Mouse (Mus musculus): Measurements from ENCODE around the gene Spsb2.

Gene Spsb2

DNA sequence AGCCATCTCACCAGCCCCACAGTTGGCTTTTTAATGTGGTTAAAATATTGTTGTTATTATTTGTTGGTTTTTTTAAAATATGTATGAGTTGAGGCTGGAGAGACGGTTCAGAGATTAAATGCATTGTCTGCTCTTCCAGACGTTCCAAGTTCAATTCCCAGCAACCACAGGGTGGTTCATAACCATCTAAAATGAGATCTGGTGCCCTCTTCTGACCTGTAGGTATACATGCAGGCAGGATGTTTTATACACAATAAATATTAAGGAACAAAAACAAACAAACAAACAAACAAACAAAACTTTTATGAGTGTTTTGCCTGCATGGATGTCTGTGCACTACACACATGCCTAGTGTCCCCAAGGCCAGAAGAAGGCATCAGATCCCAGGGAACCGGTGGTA, 5.4 kb upstream of the Spsb2 start:
- peak; percentile 1 for DNase-seq

DNA sequence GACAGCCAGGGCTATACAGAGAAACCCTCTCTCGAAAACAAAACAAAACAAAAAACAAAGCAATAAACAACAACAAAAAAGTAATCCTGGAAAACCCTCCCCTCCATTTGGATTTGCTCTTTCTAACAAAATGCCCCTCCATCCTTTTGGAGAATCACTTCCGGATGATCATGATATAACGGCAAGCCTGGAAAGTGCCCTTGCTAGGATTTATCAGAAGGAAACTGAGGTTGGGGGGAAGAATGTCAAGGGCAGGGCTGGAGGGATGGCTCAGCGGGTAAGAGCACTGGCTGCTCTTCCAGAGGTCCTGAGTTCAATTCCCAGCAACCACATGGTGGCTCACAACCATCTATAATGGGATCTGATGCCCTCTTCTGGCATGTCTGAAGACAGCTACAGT, 4.8 kb upstream of the Spsb2 start:
- DNase-seq: peak; percentile 9

DNA sequence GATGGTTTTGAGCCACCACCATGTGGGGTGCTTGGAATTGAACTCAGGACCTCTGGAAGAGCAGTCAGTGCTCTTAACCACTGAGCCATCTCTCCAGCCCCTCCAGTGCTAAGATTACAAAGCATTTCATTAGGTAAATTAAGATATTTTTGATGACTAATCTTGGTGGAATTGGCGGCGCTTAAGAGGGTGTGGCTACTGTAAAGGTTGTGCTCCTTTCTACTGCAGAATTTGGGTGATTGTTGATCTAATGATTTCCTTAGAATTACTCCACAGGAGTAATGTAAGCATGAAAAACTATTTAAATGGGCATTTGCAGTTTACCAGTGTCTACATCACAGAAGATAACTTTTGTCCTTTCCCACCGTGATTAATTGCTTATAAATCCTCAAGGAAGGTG, 4.1 kb upstream of the Spsb2 start:
- peak; percentile 8 for DNase-seq

DNA sequence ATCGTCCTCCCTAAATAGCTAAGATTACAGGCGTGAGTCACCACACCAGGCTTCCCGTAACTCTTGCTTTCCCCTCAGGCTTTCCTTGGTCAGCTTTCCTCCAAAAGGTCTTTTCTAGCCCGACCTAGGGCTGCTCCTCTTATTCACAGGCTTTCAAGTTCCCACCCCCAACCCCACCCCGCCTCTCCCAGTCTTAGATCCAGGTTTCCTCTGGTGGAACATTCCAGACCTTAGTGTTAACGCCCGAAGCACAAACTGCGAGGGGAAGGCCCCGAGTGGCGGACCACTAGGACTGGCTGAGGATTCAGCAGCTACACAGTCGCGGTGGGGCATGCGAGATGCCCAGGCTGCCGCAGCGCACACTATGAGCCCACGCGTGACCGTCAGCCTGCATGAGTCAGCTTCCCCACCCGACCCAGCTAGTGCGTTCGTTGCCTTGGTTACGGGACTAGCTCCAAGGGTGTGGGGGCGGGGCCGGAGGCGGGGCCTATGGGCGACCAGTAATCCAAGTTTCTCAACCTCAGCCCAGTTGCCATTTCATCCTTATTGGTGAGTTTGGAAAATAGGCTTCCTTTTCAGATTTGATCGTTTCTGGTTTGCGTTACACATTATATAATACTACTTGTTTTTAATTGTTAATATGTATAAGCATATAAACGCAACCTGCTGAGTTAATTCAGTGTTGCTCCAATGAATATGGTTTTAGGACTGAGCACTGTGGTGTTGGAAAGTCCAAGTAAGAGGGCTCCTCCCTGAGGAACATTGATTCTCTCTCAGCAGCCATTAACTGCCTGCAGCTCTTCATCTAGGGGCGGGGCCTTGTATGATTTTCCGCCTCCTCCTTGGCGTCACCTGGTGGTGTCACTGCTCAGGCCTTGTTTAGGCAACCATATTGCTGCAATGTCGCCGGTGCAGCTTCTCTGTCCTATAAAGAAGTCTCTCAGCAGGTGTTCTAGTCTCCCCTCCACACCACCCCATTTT, 2.8 kb upstream of the Spsb2 start:
- DNase-seq: peak; percentile 91

DNA sequence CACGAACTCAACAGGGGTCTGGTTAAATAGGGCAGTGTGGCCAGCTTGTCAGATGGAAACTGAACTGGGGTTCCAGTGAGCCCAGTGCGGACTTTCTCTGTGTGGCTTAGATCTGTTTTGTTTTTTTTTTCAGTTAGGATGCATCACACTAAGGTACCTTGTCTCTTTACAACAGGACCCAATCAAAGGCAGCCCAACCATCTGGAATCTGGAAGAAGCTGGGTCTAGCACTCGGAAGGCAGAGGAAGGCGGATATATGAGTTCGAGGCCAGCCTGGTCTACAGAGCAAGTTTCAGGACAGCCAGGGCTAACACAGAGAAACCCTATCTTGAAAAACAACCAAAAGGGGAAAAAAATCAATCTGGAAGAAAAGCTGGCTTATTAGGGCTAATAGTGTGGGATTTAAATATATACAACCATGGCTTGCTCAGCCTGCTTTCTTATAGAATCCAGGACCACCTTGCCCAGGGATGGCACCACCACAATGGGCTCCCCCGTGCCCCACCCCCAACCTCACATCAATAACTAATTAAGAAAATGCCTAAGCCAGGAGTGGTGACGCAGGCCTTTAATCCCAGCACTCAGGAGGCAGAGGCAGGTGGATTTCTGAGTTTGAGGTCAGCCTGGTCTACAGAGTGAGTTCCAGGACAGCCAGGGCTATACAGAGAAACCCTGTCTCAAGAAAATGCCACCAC, 1.9 kb upstream of the Spsb2 start:
- DNase-seq: peak; percentile 44

DNA sequence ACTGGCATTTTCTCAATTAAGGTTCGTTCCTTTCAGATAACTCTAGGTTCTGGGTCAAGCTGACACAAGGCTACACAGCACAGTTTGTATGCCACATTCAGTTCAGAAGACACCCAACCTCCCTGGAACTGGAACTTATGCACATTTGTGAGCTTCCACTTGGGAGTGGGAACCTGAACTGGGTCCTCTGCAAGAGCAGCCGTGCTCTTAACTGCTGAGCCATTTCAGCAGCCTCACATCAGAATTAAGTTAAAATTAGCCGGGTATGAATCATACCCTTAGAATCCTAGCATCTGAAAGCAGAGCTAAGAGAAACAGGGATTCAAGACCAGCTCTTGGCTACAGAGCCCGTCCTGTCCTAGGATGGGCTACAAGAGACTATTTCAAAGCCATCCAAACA, 1.1 kb upstream of the Spsb2 start:
- DNase-seq: peak; percentile 28

DNA sequence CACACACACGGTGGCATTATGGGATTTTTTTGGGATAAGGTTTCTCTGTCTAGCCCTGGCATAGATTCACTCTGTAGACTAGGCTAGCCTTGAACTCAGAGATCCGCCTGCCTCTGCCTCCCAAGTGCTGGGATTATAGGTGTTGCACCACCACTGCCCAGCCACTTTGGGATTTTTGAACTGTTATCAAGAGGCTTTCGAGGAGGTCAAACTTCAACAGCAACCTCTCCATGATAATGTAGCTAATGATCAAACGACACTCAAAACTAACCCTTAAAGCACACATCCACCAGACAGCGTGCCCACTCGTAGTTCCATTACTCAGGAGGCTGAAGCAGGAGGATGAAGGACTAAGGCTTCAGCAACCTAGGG, 489 bp upstream of the Spsb2 start:
- peak; percentile 40 for DNase-seq

DNA sequence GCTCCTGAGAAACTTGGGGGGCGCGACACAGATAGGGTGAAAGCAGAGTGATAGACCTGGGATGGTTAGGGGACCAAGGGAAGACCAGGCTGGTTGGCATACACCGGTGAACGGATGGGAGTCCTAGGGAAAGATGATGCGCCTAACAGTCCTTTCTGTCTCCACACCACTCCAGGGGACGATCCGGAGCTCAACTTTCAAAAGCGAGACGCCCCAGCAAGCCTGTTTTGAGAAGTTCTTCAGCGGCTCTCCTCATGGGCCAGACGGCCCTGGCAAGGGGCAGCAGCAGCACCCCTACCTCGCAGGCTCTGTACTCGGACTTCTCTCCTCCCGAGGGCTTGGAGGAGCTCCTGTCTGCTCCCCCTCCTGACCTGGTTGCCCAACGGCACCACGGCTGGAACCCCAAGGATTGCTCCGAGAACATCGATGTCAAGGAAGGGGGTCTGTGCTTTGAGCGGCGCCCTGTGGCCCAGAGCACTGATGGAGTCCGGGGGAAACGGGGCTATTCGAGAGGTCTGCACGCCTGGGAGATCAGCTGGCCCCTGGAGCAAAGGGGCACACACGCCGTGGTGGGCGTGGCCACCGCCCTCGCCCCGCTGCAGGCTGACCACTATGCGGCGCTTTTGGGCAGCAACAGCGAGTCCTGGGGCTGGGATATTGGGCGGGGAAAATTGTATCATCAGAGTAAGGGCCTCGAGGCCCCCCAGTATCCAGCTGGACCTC, 752 bp downstream of the Spsb2 start:
- peak; percentile 87 for DNase-seq

DNA sequence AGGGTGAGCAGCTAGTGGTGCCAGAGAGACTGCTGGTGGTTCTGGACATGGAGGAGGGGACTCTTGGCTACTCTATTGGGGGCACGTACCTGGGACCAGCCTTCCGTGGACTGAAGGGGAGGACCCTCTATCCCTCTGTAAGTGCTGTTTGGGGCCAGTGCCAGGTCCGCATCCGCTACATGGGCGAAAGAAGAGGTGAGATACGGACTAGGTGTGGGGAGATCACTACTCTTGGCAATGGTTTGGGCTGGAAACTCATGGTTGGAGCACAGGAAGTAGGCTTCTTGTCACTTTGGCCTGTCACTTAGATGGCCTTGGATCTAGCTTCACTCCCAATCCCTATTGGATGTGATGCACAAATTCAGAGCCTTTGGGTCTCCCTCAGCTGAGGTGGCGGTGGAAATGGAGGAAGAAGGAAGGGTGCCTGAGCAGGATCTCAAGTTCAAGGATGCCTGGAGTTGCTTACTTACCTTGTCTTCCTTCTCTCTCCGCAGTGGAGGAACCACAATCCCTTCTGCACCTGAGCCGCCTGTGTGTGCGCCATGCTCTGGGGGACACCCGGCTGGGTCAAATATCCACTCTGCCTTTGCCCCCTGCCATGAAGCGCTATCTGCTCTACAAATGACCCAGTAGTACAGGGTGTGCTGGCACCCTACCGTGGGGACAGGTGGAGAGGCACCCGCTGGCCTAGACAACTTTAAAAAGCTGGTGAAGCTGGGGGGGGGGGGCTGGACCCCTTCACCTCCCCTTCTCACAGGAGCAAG, 1.5 kb downstream of the Spsb2 start:
- DNase-seq: peak; percentile 58

DNA sequence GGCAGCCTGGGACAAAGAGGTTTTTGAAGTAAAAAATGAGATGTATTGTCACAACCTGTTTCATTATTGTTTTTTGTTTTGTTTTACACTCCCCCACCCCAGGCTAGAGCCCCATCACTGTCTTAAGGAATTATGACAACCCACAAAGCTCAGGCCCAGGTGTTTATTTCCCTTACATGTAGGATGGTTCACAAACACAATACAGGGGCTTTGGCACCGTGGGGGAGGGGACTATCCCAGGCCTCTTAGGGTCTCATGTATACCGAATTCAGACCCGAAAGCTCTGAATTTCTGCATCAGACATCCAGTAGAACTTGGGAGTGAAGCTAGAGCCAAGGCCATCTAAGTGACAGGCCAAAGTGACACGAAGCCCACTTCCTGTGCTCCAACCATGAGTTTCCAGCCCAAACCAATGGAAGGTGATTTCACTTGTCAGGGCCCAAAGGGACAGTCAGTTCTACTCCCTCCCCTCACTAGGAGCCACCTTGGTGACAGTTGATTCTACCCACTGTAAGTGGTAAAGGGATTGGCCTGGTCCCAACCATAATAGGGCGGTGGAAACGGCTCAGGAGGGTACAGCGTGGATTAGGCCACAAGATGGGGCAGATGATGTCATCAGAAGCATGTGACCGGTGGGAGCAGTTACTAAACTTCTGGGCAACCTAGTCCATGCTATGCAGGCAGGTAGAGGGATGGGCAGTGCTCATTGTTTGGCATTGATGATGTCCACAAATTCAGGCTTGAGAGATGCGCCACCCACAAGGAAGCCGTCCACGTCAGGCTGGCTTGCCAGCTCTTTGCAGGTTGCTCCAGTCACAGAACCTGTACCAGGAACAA, 2.3 kb downstream of the Spsb2 start:
- peak; percentile 58 for DNase-seq

DNA sequence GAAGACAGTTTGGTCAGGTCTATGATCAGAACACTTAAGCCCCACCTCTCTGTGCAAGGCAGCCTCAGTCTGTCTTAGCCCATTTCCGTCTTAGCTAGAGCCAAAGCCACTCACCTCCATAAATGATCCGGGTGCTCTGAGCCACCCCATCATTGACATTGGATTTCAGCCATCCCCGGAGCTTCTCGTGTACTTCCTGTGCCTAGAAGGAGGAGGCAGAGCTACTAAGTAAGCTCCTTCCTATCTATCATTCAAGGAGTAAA, 2.9 kb downstream of the Spsb2 start:
- peak; percentile 40 for DNase-seq

DNA sequence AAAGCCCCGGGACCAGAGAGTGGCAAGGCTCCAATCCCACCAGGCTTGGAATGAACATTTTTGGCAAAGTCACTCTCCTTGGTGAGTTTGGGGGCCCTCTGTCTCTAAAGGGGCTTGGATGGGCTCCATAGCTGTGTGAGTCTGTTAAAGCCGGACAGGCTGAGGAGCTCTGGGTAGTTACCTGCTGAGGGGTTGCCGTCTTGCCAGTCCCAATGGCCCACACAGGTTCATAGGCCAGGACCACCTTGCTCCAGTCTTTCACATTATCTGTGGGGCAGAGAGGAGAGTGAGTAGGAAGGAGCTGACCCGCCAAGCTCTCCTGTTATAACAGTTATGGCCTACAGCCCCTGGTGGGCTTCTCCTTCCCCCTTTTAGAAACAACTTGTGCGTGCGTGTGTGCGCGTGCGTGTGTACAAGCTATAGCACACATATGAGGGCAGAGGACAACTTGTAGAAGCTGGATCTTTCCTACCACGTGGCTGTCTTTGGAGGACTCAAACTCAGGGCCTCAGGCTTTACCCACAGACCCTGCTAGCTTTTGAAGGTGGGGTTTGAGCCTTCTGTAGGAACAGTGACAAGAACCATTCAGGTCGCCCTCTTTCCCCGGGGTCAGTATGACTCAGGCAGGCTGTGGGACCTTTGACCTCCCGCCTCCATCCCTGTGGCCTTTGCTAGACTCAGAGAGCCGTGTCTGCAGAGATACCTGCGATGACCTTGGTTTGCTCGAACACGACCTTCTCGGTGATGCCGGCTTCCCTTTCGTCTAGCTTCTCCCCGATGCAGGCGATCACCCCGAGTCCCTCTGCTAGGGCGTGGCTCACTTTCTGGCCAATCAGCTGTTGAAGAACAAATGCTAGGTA, 3.5 kb downstream of the Spsb2 start:
- peak; percentile 52 for DNase-seq

DNA sequence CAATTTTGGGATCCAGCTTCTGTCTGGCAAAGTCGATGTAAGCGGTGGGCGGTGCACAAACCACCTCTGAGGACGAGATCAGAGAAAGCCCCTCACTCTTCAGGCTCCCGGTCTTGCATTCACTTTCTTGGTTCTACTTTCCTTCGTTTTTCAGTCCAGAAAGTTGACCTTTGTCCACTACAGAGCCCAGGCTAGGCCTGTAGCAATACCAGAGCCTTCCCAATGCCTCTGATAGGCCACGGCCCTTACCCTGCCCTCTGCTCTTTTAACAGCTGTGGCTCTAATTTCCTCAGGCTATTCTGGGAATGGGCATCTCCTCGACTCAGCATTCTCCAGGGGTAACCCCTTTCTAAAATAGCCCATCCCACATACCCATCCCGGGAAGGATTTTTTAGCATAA, 4.4 kb downstream of the Spsb2 start:
- peak; percentile 41 for DNase-seq

DNA sequence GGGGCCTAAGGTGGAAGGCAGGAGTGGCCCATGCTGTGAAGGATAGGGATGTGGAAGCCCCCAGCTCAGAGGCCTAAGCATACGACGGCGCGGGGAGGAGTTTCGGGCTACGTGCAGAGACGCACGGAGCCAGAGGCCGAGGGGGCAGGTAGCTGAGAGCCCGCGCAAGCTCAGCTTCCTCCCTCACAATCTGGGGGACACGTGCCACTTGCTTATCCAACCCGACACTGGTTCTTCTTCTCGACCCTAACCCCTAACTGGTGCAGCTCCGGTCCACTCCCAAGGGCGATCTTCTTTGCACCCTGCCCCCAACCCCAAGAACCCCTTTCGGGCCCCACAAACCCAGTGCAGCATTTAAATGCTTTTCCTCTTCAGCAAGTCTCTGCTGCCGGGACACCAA, 5.0 kb downstream of the Spsb2 start:
- peak; percentile 85 for DNase-seq

DNA sequence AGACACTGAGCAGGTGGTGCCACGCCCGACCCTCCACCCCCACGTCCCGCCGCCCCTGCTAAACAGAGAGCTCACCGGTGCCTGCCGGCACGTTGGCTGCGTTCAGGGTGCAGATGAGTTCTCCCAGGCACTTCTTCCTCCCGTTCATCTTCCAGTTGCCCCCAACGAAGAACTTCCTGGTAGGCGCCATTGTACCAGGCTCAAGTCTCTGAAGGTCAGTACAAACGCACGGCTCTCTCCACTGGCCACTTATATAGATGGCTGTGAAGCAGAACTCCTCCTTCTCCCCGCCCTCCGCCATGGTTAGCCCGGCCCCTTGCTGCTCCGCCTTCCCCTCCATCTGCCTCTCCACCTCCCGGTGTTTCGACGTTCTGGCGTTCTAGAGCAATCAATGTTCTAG, 5.5 kb downstream of the Spsb2 start, which contains the start of gene Tpi1:
Gene Tpi1 (minus strand): TSS at position 364 of the 400 bp plus-strand sequence.
- DNase-seq: peak; percentile 93

DNA sequence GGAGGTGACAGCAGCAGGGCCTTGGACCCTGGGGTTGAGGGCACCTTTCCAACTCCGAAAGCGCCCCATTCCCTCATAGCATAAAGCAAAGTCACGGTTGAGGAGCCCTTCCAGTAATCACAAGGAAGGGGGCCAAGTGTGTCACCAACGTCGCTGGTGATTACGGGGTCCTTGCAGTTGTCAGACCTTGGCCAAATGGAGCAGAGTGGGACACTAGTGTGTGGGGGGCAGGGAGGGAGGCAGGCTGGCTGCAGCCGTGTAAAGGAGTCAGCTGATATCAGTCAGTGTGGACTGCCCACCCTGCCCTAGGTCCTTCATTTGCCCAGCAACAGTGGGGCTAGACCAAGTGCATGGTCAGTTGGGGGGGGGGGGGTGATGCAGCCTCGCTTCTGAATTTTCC, 6.0 kb downstream of the Spsb2 start:
- no peak for DNase-seq

DNA sequence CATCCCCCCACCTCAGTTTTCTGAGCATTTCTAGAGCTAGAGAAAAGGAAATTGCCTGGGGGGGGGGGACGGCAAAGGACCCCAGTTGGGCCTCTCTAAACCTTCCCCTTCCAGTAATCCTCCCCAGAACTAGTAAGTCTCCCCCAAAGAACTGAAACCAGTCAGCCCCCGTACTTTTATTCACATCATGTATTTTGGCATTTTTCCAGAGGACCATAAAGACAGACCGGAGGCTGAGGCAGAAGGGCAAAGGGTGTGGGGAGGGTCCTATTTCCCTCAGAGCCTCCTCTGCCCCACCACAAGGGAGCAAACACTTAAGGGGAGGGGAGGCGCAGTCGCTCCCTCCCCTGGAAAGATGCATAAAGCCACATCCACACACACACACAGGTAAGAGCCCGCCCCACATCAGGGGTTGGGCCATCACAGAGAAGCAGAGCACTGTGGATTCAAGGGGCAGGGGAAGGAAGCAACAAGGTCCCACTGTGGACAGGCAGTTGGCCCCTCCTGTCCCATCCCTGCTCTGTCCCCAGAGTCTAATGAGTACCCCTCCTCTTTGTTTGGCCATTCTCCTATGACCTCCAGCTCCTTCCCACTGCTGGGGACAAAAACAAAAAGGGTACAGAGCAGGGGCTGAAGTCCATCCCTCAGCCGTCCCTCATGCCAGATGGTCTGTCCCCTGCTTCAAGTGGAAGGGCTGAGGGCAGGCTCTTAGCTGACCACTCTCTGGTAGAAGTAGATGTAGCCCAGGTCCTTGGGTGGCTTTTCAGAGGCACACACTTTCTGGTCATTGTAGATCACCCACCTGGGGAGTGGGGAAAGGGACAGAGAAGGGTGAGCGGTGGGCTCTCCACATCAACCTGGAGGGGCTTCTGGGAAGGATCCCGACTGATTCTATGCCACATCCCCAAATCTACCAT, 6.7 kb downstream of the Spsb2 start:
- DNase-seq: peak; percentile 62

DNA sequence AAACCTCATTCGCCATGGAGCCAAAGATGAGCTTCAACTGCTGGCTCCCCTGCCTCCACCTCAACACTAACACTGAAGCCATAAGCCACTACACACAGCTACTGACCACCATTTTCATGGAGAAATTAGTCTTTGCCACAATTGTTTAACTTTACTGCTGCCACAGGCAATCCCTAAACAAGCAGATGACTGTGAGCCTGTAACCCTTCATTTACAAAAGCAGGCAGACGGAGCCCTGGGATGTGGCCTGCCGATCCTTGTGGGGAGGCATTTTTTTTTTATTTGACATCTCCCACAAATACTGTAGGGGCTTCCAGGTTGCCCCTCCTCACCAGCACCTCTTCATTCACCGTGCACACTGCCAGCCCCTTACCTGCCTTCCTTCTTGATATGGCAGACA, 8.2 kb downstream of the Spsb2 start:
- DNase-seq: peak; percentile 16

DNA sequence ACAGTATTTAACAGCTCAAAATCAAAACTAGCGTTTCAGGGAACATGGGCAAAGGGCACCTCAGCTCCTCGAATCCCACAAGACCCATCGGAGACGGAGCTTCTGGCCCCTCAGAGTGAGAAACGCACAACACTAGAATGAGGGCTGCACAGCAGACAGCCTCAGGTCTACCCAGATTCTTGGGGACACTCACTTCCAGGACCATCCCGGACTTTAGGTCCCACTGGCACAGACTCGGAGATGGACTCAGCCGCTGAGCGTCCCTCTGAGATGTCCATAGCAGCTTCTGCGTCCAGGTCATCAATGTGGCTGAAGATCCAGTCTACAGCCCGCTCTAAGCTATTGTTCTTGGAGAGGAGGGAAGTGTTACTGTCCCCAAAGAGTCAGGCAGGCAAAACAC, 8.7 kb downstream of the Spsb2 start:
- peak; percentile 16 for DNase-seq

DNA sequence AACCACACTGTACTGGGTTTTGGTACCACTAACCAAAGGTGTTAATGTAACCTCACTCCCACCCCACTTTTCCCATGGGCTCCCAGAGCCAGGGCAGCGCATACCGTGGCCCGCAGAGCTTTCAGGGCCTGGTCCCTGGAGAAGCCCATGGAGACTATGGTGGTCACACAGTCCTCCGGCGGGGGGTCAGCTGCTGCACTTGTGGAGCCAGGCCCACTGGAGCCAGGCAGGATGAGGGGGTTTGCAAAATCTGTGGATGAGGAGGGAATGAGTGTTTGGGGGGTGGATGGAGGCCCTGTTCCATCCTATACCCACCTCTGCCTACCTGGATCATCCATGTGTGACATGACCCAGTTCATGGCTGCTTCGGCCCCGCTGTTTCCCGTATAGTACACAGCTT, 9.1 kb downstream of the Spsb2 start:
- peak; percentile 27 for DNase-seq
